Mouse (Mus musculus): Measurements from ENCODE around the gene Ywhae. TPM values are rescaled to one million over a fixed set of nuclear protein-coding genes. Genes with fewer than 3 reads are reported as not detected.
A peak's percentile ranks its signal among the peaks of the same experiment; 100 is the strongest.

Ywhae gene
- polyA plus RNA-seq, 1 experiment: 20.2 TPM

DNA sequence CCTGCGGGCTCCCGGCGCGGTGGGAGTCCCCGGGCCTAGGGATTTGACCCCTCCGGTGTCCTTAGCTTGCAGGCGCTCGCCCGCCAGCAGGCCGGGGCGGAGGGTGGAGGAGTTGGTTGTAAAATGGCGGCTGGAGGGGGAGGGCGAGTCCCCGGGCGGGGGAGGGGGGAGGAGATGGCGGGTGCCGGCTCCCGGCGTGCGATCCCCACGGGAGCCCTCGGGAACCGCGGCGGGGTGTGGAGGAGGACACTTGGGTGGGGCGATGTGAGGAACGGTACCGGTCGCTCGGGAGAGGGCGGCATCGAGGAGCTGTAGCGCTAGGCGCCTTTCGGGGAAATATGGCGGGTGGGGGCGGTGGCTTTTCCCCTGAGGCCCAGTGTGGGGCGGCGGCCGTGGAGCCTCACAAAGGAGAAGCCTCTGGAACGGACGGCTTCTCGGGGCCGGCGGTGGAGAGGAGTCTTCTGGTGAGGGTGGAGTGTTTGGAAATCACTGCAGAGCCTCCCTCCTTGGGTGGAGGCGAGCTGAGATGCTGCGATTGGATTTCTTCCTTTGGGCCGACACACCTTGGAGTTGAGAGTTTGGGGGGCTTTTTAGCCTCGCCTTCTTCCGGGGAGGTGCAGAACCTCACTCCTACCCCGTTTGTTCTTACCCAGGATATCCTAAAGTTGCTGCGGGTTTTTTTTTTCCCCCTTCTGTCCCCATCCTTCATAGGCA, 715 bp downstream of the Ywhae start:
- TF ChIP-seq GATA1 (IDR thresholded peaks at IDR 0.05; ENCODE audit: low read length): no peak
- TF ChIP-seq TAL1 (IDR thresholded peaks at IDR 0.05; ENCODE audit: low read length): no peak
- Histone ChIP-seq H3K9me3 (ENCODE audit: control insufficient read depth, low read length) (no peaks in the 10 kb centered on the region), H3K4me3 (replicated peaks) (peak overlapping the region; percentile 94), H3K27me3 (ENCODE audit: control insufficient read depth) (no peaks in the 10 kb centered on the region), H3K36me3 (ENCODE audit: control insufficient read depth) (peaks cover 29% of the 10 kb centered on the region), H3K4me1 (ENCODE audit: control insufficient read depth) (peaks cover 42% of the 10 kb centered on the region)

DNA sequence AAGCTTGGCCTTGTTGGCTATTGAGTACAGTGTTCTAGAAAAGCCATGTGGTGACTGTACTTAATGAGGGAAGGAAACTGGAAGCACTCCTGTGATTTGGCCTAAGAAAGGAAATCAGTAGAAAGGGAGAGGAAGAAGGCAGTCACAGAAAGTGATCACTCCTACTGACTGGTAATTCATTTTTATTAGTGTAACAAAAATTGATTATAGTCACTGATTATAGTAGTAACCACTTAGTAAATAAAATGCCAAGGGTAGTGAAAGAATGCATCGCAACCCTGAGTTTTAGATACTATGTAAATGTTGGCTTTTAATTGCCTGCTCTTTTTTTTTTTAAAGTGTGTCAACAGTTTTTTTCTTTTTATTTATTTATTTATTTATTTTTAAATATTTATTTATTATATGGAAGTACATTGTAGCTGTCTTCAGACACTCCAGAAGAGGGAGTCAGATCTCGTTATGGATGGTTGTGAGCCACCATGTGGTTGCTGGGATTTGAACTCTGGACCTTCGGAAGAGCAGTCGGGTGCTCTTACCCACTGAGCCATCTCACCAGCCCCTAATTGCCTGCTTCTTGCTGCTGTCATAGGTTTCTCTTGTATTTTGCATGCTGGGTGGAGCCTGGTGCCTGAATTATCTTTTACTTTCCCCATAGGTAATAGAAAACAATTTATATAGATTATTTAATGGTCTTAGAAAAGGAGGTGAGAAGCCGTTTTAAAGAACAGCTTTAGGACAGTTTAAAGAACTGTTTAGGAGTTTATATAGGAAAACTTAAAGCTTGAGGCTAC, 3.0 kb downstream of the Ywhae start:
- peaks cover 47% of the 10 kb centered on the region for H3K36me3 ChIP-seq (ENCODE audit: control insufficient read depth)
- no peaks in the 10 kb centered on the region for H3K9me3 ChIP-seq (ENCODE audit: control insufficient read depth, low read length)
- TF ChIP-seq TAL1 (IDR thresholded peaks at IDR 0.05; ENCODE audit: low read length): no peak
- TF ChIP-seq GATA1 (IDR thresholded peaks at IDR 0.05; ENCODE audit: low read length): no peak
- no peaks in the 10 kb centered on the region for H3K27me3 ChIP-seq (ENCODE audit: control insufficient read depth)
- peaks cover 52% of the 10 kb centered on the region for H3K4me1 ChIP-seq (ENCODE audit: control insufficient read depth)
- H3K4me3 ChIP-seq (replicated peaks): no peak overlapping the region

DNA sequence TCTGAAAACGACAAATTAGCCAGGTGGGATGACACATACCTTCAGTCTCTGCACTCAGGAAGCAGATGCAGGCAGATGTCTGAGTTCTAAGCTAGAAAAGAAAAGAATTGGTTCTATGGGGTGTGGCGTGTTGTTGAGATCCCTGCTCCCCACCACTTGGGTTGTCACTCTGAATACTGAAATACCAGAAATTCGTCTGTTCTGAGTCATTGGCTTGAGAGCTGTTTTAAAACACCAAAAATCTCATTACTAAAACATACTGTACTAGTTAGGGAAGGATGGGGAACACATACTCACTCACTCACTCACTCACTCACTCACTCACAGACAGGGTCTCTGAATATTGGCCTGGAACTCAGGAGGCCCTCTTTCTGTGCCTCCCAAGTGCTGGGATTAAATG, 4.3 kb downstream of the Ywhae start:
- H3K9me3 ChIP-seq (ENCODE audit: control insufficient read depth, low read length): no peaks in the 10 kb centered on the region
- no peak overlapping the region for H3K4me3 ChIP-seq (replicated peaks)
- H3K36me3 ChIP-seq (ENCODE audit: control insufficient read depth): peaks cover 56% of the 10 kb centered on the region
- no peaks in the 10 kb centered on the region for H3K27me3 ChIP-seq (ENCODE audit: control insufficient read depth)
- no peak for TF ChIP-seq GATA1 (IDR thresholded peaks at IDR 0.05; ENCODE audit: low read length)
- peaks cover 59% of the 10 kb centered on the region for H3K4me1 ChIP-seq (ENCODE audit: control insufficient read depth)

GRCm38 (mm10) chr11:75737806-75738476, 5.3 kb downstream of the Ywhae start:
- Histone ChIP-seq H3K36me3 (ENCODE audit: control insufficient read depth) (peaks cover 64% of the 10 kb centered on the region), H3K9me3 (ENCODE audit: control insufficient read depth, low read length) (no peaks in the 10 kb centered on the region), H3K27me3 (ENCODE audit: control insufficient read depth) (no peaks in the 10 kb centered on the region), H3K4me3 (replicated peaks) (no peak overlapping the region), H3K4me1 (ENCODE audit: control insufficient read depth) (peaks cover 55% of the 10 kb centered on the region)
- no peak for TF ChIP-seq TAL1 (IDR thresholded peaks at IDR 0.05; ENCODE audit: low read length)
- no peak for TF ChIP-seq GATA1 (IDR thresholded peaks at IDR 0.05; ENCODE audit: low read length)

- Histone ChIP-seq H3K36me3 (ENCODE audit: control insufficient read depth) (peaks cover 68% of the 10 kb centered on the region), H3K27me3 (ENCODE audit: control insufficient read depth) (no peaks in the 10 kb centered on the region), H3K4me3 (replicated peaks) (no peak overlapping the region), H3K9me3 (ENCODE audit: control insufficient read depth, low read length) (no peaks in the 10 kb centered on the region), H3K4me1 (ENCODE audit: control insufficient read depth) (peaks cover 55% of the 10 kb centered on the region)
- TF ChIP-seq GATA1 (IDR thresholded peaks at IDR 0.05; ENCODE audit: low read length): no peak
Measured at GRCm38 (mm10) chr11:75738477-75738821, 5.8 kb downstream of the Ywhae start.

DNA sequence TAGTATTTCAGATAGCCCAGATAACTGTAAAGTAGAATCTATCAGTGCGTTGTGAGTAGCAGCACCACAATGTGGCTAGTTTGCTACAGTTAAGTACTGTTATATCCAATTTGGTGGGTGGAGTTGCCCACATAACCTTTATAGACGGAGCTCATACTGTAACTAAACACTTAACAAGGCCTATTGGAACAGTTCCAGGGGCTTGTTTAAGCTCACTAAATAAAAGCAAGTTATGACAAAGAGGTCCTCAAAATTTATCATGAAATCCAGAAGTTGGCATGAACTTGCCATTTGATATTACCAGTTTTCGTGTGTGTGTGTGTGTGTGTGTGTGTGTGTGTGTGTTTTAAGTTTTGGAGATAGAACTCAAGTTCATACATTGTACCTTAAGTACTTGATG, 7.5 kb downstream of the Ywhae start:
- no peaks in the 10 kb centered on the region for H3K9me3 ChIP-seq (ENCODE audit: control insufficient read depth, low read length)
- no peak for TF ChIP-seq TAL1 (IDR thresholded peaks at IDR 0.05; ENCODE audit: low read length)
- no peak for TF ChIP-seq GATA1 (IDR thresholded peaks at IDR 0.05; ENCODE audit: low read length)
- H3K36me3 ChIP-seq (ENCODE audit: control insufficient read depth): peaks cover 70% of the 10 kb centered on the region
- peaks cover 43% of the 10 kb centered on the region for H3K4me1 ChIP-seq (ENCODE audit: control insufficient read depth)
- no peak overlapping the region for H3K4me3 ChIP-seq (replicated peaks)
- H3K27me3 ChIP-seq (ENCODE audit: control insufficient read depth): no peaks in the 10 kb centered on the region

DNA sequence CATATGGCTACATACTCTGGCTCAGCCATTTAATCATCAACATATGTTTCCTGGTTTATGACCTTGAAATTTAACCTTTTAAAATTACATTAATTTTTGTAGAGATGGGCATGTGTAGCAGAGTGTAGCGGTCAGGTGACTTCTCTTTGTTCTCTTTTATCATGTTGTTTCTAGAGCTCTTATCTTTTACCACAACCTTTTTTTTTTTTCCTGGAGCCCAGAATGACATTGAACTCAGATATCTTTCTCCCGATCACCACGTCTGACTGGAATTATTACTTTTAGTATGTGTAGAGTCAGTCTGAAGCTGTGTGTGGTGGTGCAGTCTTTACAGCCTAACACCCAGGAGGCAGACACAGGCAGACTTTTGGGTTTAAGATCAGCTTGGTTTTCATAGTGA, 8.9 kb downstream of the Ywhae start:
- Histone ChIP-seq H3K4me1 (ENCODE audit: control insufficient read depth) (peaks cover 40% of the 10 kb centered on the region), H3K27me3 (ENCODE audit: control insufficient read depth) (no peaks in the 10 kb centered on the region), H3K4me3 (replicated peaks) (no peak overlapping the region), H3K36me3 (ENCODE audit: control insufficient read depth) (peaks cover 63% of the 10 kb centered on the region), H3K9me3 (ENCODE audit: control insufficient read depth, low read length) (no peaks in the 10 kb centered on the region)
- no peak for TF ChIP-seq TAL1 (IDR thresholded peaks at IDR 0.05; ENCODE audit: low read length)
- no peak for TF ChIP-seq GATA1 (IDR thresholded peaks at IDR 0.05; ENCODE audit: low read length)

- Histone ChIP-seq H3K4me1 (ENCODE audit: control insufficient read depth) (peaks cover 38% of the 10 kb centered on the region), H3K27me3 (ENCODE audit: control insufficient read depth) (no peaks in the 10 kb centered on the region), H3K36me3 (ENCODE audit: control insufficient read depth) (peaks cover 54% of the 10 kb centered on the region), H3K4me3 (replicated peaks) (no peak overlapping the region), H3K9me3 (ENCODE audit: control insufficient read depth, low read length) (no peaks in the 10 kb centered on the region)
- TF ChIP-seq TAL1 (IDR thresholded peaks at IDR 0.05; ENCODE audit: low read length) (no peak), GATA1 (IDR thresholded peaks at IDR 0.05; ENCODE audit: low read length) (no peak)
Measured at GRCm38 (mm10) chr11:75744761-75745160, 12.1 kb downstream of the Ywhae start.

DNA sequence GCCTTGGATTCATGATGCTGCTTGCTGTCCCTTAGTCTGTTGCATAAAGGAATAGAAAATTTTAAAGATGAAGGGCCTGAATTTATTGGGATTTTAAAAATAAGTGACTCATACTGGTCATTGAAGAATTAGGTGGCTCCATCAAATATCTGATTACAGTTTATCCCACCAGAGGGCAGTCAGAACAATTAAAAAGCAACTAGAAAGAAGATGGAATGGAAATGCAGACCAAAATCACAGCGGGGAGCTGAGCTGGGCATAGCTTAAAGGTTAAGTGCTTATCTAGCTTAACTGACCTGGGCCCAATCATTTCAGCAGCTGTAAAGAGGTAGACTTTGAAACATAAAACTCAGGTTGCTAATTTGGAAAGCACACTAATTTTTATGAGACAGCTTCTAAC, 17.9 kb downstream of the Ywhae start:
- no peak for TF ChIP-seq GATA1 (IDR thresholded peaks at IDR 0.05; ENCODE audit: low read length)
- TF ChIP-seq TAL1 (IDR thresholded peaks at IDR 0.05; ENCODE audit: low read length): no peak
- no peaks in the 10 kb centered on the region for H3K9me3 ChIP-seq (ENCODE audit: control insufficient read depth, low read length)
- H3K4me1 ChIP-seq (ENCODE audit: control insufficient read depth): peaks cover 12% of the 10 kb centered on the region
- no peaks in the 10 kb centered on the region for H3K27me3 ChIP-seq (ENCODE audit: control insufficient read depth)
- H3K4me3 ChIP-seq (replicated peaks): no peak overlapping the region
- peaks cover 54% of the 10 kb centered on the region for H3K36me3 ChIP-seq (ENCODE audit: control insufficient read depth)

Measured in erythroblast, embryonic 14.5 days (primary cell).